Mouse (Mus musculus): Measurements from ENCODE around the gene Mical2. TPM values are rescaled to one million over a fixed set of nuclear protein-coding genes. Genes with fewer than 3 reads are reported as not detected.

The Mical2 gene
- polyA plus RNA-seq, 1 experiment from 2014 or later: 11.7 TPM

- no peak overlapping the region for H3K4me3 ChIP-seq (replicated peaks)
These were observed 6.1 kb downstream of the Mical2 start for GRCm38 (mm10) chr7:112231731-112232130.

GRCm38 (mm10) chr7:112233345-112234005 lies 7.8 kb downstream of the Mical2 start:
- H3K4me3 ChIP-seq (replicated peaks): no peak overlapping the region
- no peak overlapping the region for H3K4me2 ChIP-seq (replicated peaks)
- no peaks in the 10 kb centered on the region for H3K36me3 ChIP-seq
- peaks cover 16% of the 10 kb centered on the region for H3K4me1 ChIP-seq
- ATAC-seq (ENCODE audit: insufficient number of reproducible peaks, low FRiP score, low TSS enrichment, low read depth): no peak
- no peaks in the 10 kb centered on the region for H3K9me3 ChIP-seq (replicated peaks)
- no peak overlapping the region for H3K9ac ChIP-seq
- no peak overlapping the region for H3K27ac ChIP-seq (replicated peaks)
- 21% methylated on average over 7 of the region's 7 CpGs for WGBS
- no peaks in the 10 kb centered on the region for H3K27me3 ChIP-seq

More at GRCm38 (mm10) chr7:112231731-112232130, 6.1 kb downstream of the Mical2 start:
- no peak overlapping the region for H3K9ac ChIP-seq
- no peak for ATAC-seq (ENCODE audit: insufficient number of reproducible peaks, low FRiP score, low TSS enrichment, low read depth)
- no peak overlapping the region for H3K4me2 ChIP-seq (replicated peaks)
- H3K9me3 ChIP-seq (replicated peaks): no peaks in the 10 kb centered on the region
- H3K27me3 ChIP-seq: peaks cover 13% of the 10 kb centered on the region
- H3K4me1 ChIP-seq: peaks cover 24% of the 10 kb centered on the region
- WGBS: 82% methylated on average over 7 of the region's 7 CpGs
- no peak overlapping the region for H3K27ac ChIP-seq (replicated peaks)
- H3K36me3 ChIP-seq: no peaks in the 10 kb centered on the region

GRCm38 (mm10) chr7:112234410-112234809 lies 8.8 kb downstream of the Mical2 start:
- no peaks in the 10 kb centered on the region for H3K9me3 ChIP-seq (replicated peaks)
- WGBS: 72% methylated on average over 4 of the region's 4 CpGs
- no peak overlapping the region for H3K9ac ChIP-seq
- H3K36me3 ChIP-seq: no peaks in the 10 kb centered on the region
- peaks cover 22% of the 10 kb centered on the region for H3K4me1 ChIP-seq
- no peak overlapping the region for H3K27ac ChIP-seq (replicated peaks)
- H3K27me3 ChIP-seq: no peaks in the 10 kb centered on the region
- no peak overlapping the region for H3K4me3 ChIP-seq (replicated peaks)
- H3K4me2 ChIP-seq (replicated peaks): no peak overlapping the region
- ATAC-seq (ENCODE audit: insufficient number of reproducible peaks, low FRiP score, low TSS enrichment, low read depth): no peak

- Histone ChIP-seq H3K9me3 (replicated peaks) (no peaks in the 10 kb centered on the region), H3K27ac (replicated peaks) (no peak overlapping the region), H3K27me3 (no peaks in the 10 kb centered on the region), H3K4me1 (peaks cover 28% of the 10 kb centered on the region), H3K36me3 (no peaks in the 10 kb centered on the region), H3K9ac (no peak overlapping the region), H3K4me2 (replicated peaks) (no peak overlapping the region), H3K4me3 (replicated peaks) (no peak overlapping the region)
- ATAC-seq (ENCODE audit: insufficient number of reproducible peaks, low FRiP score, low TSS enrichment, low read depth): no peak
- WGBS: 61% methylated on average over 4 of the region's 4 CpGs
These were observed 9.8 kb downstream of the Mical2 start for GRCm38 (mm10) chr7:112235493-112235892.

GRCm38 (mm10) chr7:112237211-112237610 lies 11.6 kb downstream of the Mical2 start:
- 84% methylated on average over 7 of the region's 7 CpGs for WGBS

GRCm38 (mm10) chr7:112237868-112238267 lies 12.2 kb downstream of the Mical2 start:
- no peak overlapping the region for H3K27ac ChIP-seq (replicated peaks)
- H3K27me3 ChIP-seq: no peaks in the 10 kb centered on the region
- H3K9ac ChIP-seq: no peak overlapping the region
- H3K9me3 ChIP-seq (replicated peaks): 0 out of 2 replicates have a peak, but pooled peaks cover 2% of the 10 kb centered on the region
- H3K4me2 ChIP-seq (replicated peaks): no peak overlapping the region
- no peak for ATAC-seq (ENCODE audit: insufficient number of reproducible peaks, low FRiP score, low TSS enrichment, low read depth)
- H3K4me1 ChIP-seq: peaks cover 26% of the 10 kb centered on the region
- WGBS: 48% methylated on average over 3 of the region's 3 CpGs
- H3K4me3 ChIP-seq (replicated peaks): no peak overlapping the region
- H3K36me3 ChIP-seq: no peaks in the 10 kb centered on the region

More at GRCm38 (mm10) chr7:112237211-112237610, 11.6 kb downstream of the Mical2 start:
- no peak overlapping the region for H3K4me2 ChIP-seq (replicated peaks)
- no peak overlapping the region for H3K27ac ChIP-seq (replicated peaks)
- ATAC-seq (ENCODE audit: insufficient number of reproducible peaks, low FRiP score, low TSS enrichment, low read depth): no peak
- H3K9me3 ChIP-seq (replicated peaks): no peaks in the 10 kb centered on the region
- no peaks in the 10 kb centered on the region for H3K36me3 ChIP-seq
- H3K4me3 ChIP-seq (replicated peaks): no peak overlapping the region
- no peaks in the 10 kb centered on the region for H3K27me3 ChIP-seq
- peaks cover 28% of the 10 kb centered on the region for H3K4me1 ChIP-seq
- H3K9ac ChIP-seq: no peak overlapping the region

GRCm38 (mm10) chr7:112238768-112239728 lies 13.4 kb downstream of the Mical2 start:
- no peak overlapping the region for H3K27ac ChIP-seq (replicated peaks)
- 50% methylated on average over 10 of the region's 10 CpGs for WGBS

GRCm38 (mm10) chr7:112240748-112241147 lies 15.1 kb downstream of the Mical2 start:
- H3K4me3 ChIP-seq (replicated peaks): no peak overlapping the region
- no peak overlapping the region; the same call in 1 of the 2 replicates for H3K27ac ChIP-seq (replicated peaks)
- no peak for ATAC-seq (ENCODE audit: insufficient number of reproducible peaks, low FRiP score, low TSS enrichment, low read depth)
- no peak overlapping the region for H3K4me2 ChIP-seq (replicated peaks)
- H3K27me3 ChIP-seq: no peaks in the 10 kb centered on the region
- H3K4me1 ChIP-seq: peaks cover 13% of the 10 kb centered on the region
- H3K9ac ChIP-seq: no peak overlapping the region
- WGBS: 80% methylated on average over 2 of the region's 2 CpGs
- no peaks in the 10 kb centered on the region for H3K36me3 ChIP-seq
- H3K9me3 ChIP-seq (replicated peaks): 0 out of 2 replicates have a peak, but pooled peaks cover 2% of the 10 kb centered on the region

More at GRCm38 (mm10) chr7:112238768-112239728, 13.4 kb downstream of the Mical2 start:
- Histone ChIP-seq H3K4me3 (replicated peaks) (no peak overlapping the region), H3K4me1 (peaks cover 16% of the 10 kb centered on the region), H3K9me3 (replicated peaks) (0 out of 2 replicates have a peak, but pooled peaks cover 2% of the 10 kb centered on the region), H3K27me3 (no peaks in the 10 kb centered on the region), H3K4me2 (replicated peaks) (no peak overlapping the region), H3K9ac (no peak overlapping the region), H3K36me3 (no peaks in the 10 kb centered on the region)
- peak; percentile 22; the same call in 1 of the 2 replicates for ATAC-seq (ENCODE audit: insufficient number of reproducible peaks, low FRiP score, low TSS enrichment, low read depth)

GRCm38 (mm10) chr7:112241211-112241944 lies 15.7 kb downstream of the Mical2 start:
- no peaks in the 10 kb centered on the region for H3K27me3 ChIP-seq
- H3K4me3 ChIP-seq (replicated peaks): no peak overlapping the region
- WGBS: 60% methylated on average over 8 of the region's 8 CpGs
- H3K9me3 ChIP-seq (replicated peaks): 0 out of 2 replicates have a peak, but pooled peaks cover 2% of the 10 kb centered on the region
- peaks cover 19% of the 10 kb centered on the region for H3K4me1 ChIP-seq
- H3K4me2 ChIP-seq (replicated peaks): no peak overlapping the region
- no peak overlapping the region; the same call in 1 of the 2 replicates for H3K27ac ChIP-seq (replicated peaks)
- no peak for ATAC-seq (ENCODE audit: insufficient number of reproducible peaks, low FRiP score, low TSS enrichment, low read depth)
- H3K9ac ChIP-seq: no peak overlapping the region
- no peaks in the 10 kb centered on the region for H3K36me3 ChIP-seq

GRCm38 (mm10) chr7:112241945-112242329 lies 16.3 kb downstream of the Mical2 start:
- WGBS: 78% methylated on average over 3 of the region's 3 CpGs
- H3K27ac ChIP-seq (replicated peaks): no peak overlapping the region
- 0 out of 2 replicates have a peak, but pooled peaks cover 2% of the 10 kb centered on the region for H3K9me3 ChIP-seq (replicated peaks)
- no peak overlapping the region for H3K4me2 ChIP-seq (replicated peaks)
- H3K9ac ChIP-seq: no peak overlapping the region
- no peak for ATAC-seq (ENCODE audit: insufficient number of reproducible peaks, low FRiP score, low TSS enrichment, low read depth)
- H3K36me3 ChIP-seq: no peaks in the 10 kb centered on the region
- peaks cover 23% of the 10 kb centered on the region for H3K4me1 ChIP-seq
- no peaks in the 10 kb centered on the region for H3K27me3 ChIP-seq
- no peak overlapping the region for H3K4me3 ChIP-seq (replicated peaks)
